Mouse (Mus musculus) adrenal gland, postnatal 36 days (tissue): ENCODE results near the gene Dstyk. TPM values are rescaled to one million over a fixed set of nuclear protein-coding genes. Genes with fewer than 3 reads are reported as not detected.

Experiments
- DNase-seq, 2 experiments: peaks; one replicate each; pipeline ENCODE4 v3.0.0; 2021; ENCODE audit warnings: mixed read lengths in 1 of 2
- long read RNA-seq, 2 experiments: library from polyadenylated mRNA; stranded (forward); transcript quantifications; one replicate each; pipeline ENCODE4 v2.0.0; 2021; ENCODE audit warnings: borderline sequencing depth in 2 of 2
- total RNA-seq, 2 experiments: library from RNA; stranded (reverse); gene quantifications; 2 replicates each; pipeline ENCODE4 v1.2.3; 2021

Gene Dstyk
- total RNA-seq: 10 to 100 TPM; 22.5 to 23.1 TPM
- long read RNA-seq, experiment 1, full-length matches to known transcripts: 3 of 12 reads
- long read RNA-seq, experiment 1, partial matches to known transcripts: 4 of 12 reads
- long read RNA-seq, experiment 1, other reads (novel, unspliced or antisense): 5 of 12 reads
- long read RNA-seq, experiment 2, full-length matches to known transcripts: 1 of 4 reads
- long read RNA-seq, experiment 2, partial matches to known transcripts: 1 of 4 reads
- long read RNA-seq, experiment 2, other reads (novel, unspliced or antisense): 2 of 4 reads

- peak; percentile 96 for DNase-seq
Measured at GRCm38 (mm10) chr1:132417319-132418251, at the start of gene Dstyk. Gene Dstyk, plus strand, starts transcription at chr1:132417555.

GRCm38 (mm10) chr1:132367692-132368506 lies 49.5 kb upstream of the Dstyk start:
- peak; percentile 87 to 91 for DNase-seq

- DNase-seq: peak; percentile 61 to 75
Measured at GRCm38 (mm10) chr1:132370681-132371173, 46.6 kb upstream of the Dstyk start.

- no peak for DNase-seq
Measured at GRCm38 (mm10) chr1:132371298-132372081, 45.9 kb upstream of the Dstyk start.

- DNase-seq: no peak
Measured at GRCm38 (mm10) chr1:132372354-132372753, 45.0 kb upstream of the Dstyk start.

- no peak for DNase-seq
Measured at GRCm38 (mm10) chr1:132372896-132373534, 44.3 kb upstream of the Dstyk start.

GRCm38 (mm10) chr1:132374140-132374872 lies 43.0 kb upstream of the Dstyk start:
- DNase-seq: no peak

GRCm38 (mm10) chr1:132374873-132375244 lies 42.5 kb upstream of the Dstyk start:
- DNase-seq: no peak

- no peak for DNase-seq
Measured at GRCm38 (mm10) chr1:132375256-132375655, 42.1 kb upstream of the Dstyk start.

- DNase-seq: no peak
Measured at GRCm38 (mm10) chr1:132376211-132377054, 40.9 kb upstream of the Dstyk start.

GRCm38 (mm10) chr1:132377055-132377365 lies 40.3 kb upstream of the Dstyk start:
- no peak for DNase-seq

GRCm38 (mm10) chr1:132377811-132378210 lies 39.5 kb upstream of the Dstyk start:
- no peak for DNase-seq

GRCm38 (mm10) chr1:132380550-132381100 lies 36.7 kb upstream of the Dstyk start:
- DNase-seq: no peak

GRCm38 (mm10) chr1:132381929-132382328 lies 35.4 kb upstream of the Dstyk start:
- no peak for DNase-seq

GRCm38 (mm10) chr1:132384001-132384554 lies 33.3 kb upstream of the Dstyk start:
- DNase-seq: no peak

- DNase-seq: no peak
Measured at GRCm38 (mm10) chr1:132385266-132385665, 32.1 kb upstream of the Dstyk start.

GRCm38 (mm10) chr1:132385711-132386110 lies 31.6 kb upstream of the Dstyk start:
- no peak for DNase-seq

- no peak for DNase-seq
Measured at GRCm38 (mm10) chr1:132386266-132386665, 31.1 kb upstream of the Dstyk start.

GRCm38 (mm10) chr1:132387943-132388342 lies 29.4 kb upstream of the Dstyk start:
- DNase-seq: no peak
